Mouse (Mus musculus) intestine, postnatal 0 days (tissue): ENCODE measurements around the gene Tescl. TPM values are rescaled to one million over a fixed set of nuclear protein-coding genes. Genes with fewer than 3 reads are reported as not detected.

Experiments
- ATAC-seq: fragments of 200-750 bp; cut with Nextera tagmentation; 2 replicates; pipeline ENCODE4 v1.8.0; 2017; ENCODE audit warnings: mild to moderate bottlenecking, moderate TSS enrichment, moderate library complexity
- H3K27ac ChIP-seq: fragments of 300-500 bp; sonication (generic); 2 replicates; pipeline ENCODE4 v1.5.1; 2014; ENCODE audit warnings: mild to moderate bottlenecking, low read depth, low read length, moderate library complexity
- H3K27me3 ChIP-seq: fragments of 300-500 bp; sonication (generic); replicated peaks from 2 replicates; pipeline ENCODE4 v1.6.1; 2014; ENCODE audit warnings: low read length, mixed read lengths; ENCODE audit not compliant: control insufficient read depth, insufficient read depth
- H3K36me3 ChIP-seq: fragments of 300-500 bp; sonication (generic); 2 replicates; pipeline ENCODE4 v1.6.1; 2014; ENCODE audit warnings: mild to moderate bottlenecking, moderate library complexity; ENCODE audit not compliant: control insufficient read depth, insufficient read depth
- H3K4me1 ChIP-seq: fragments of 300-500 bp; sonication (generic); replicated peaks from 2 replicates; pipeline ENCODE4 v1.6.1; 2014; ENCODE audit warnings: antibody characterized with exemption, low read length, mixed read lengths; ENCODE audit not compliant: control insufficient read depth, insufficient read depth
- H3K4me2 ChIP-seq: fragments of 300-500 bp; sonication (generic); replicated peaks from 2 replicates; pipeline ENCODE4 v1.6.1; 2014; ENCODE audit warnings: low read depth, mild to moderate bottlenecking, moderate library complexity
- H3K4me3 ChIP-seq: fragments of 300-500 bp; sonication (generic); 2 replicates; pipeline ENCODE4 v1.5.1; 2014; ENCODE audit warnings: low read depth, low read length
- H3K9ac ChIP-seq: fragments of 300-500 bp; sonication (generic); 2 replicates; pipeline ENCODE4 v1.6.1; 2014; ENCODE audit warnings: mild to moderate bottlenecking, low read depth, low read length
- H3K9me3 ChIP-seq: fragments of 300-500 bp; sonication (generic); 2 replicates; pipeline ENCODE4 v1.6.1; 2016; ENCODE audit warnings: mixed run types; ENCODE audit not compliant: control insufficient read depth
- CTCF ChIP-seq: sonication (generic); IDR thresholded peaks from 2 replicates; pipeline ENCODE4 v1.5.1; 2016; ENCODE audit warnings: low read depth, mild to moderate bottlenecking, control low read depth, antibody characterized with exemption, moderate library complexity
- WGBS: fragments of 180-500 bp; shearing (Covaris S2); extraction: QIAGEN DNeasy Blood & Tissue Kit; methylation state at CpG from one replicate; pipeline ENCODE4 v1.1.7; 2014; 5-methylcytosine and 5-hydroxymethylcytosine counted together
- polyA plus RNA-seq: library from polyadenylated mRNA; unstranded; fragments of >200 nt; fragmentation: Nextera tagmentation; extraction: Ambion mirVana; gene quantifications from 2 replicates; pipeline ENCODE4 v1.2.1, GENCODE M21; 2015

Gene Tescl
- polyA plus RNA-seq: 0.18 TPM in 1 of 2 replicates, not detected in the other

- no peak within 1 kb of the TSS for H3K4me3 ChIP-seq
- 41% methylated on average over 49 of the region's 49 CpGs for WGBS
- H3K36me3 ChIP-seq: no peaks in the 10 kb centered on the region
Observed at GRCm38 (mm10) chr7:24333304-24333986, at the start of gene Tescl. Tescl (minus strand) TSS chr7:24333936.

DNA sequence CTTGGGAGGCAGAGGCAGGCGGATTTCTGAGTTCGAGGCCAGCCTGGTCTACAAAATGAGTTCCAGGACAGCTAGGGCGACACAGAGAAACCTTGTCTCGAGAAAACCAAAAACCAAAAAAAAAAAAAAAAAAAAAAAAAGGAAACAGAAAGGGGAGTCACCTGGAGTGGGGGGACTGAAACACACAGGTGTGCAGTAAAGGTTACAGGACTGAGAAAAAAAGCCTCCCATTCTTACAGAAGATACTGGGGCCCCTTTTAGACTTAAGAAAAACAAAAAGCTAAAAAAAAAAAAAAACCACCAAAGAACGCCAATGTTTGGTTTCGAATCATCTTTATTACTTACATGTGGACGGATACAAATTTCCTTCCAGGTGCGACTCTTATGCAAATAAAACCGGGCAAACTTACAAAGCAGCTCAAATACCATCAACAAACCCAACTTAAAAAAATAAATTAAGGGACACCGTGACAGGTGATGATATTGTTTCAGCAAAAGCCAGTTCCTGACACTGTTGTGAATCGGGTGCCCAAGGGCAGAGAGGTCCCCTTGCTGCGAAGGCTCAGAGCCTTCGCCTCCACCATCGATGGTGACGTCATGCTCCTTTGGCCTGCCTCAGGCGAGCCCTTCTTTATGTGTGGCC, 49.1 kb upstream of the Tescl start:
- whole genome bisulfite sequencing: 66% methylated on average over 16 of the region's 16 CpGs
- no peak for TF ChIP-seq CTCF
- Histone ChIP-seq H3K9me3 (no peaks in the 10 kb centered on the region), H3K27me3 (no peaks in the 10 kb centered on the region), H3K27ac (no peak overlapping the region), H3K4me2 (no peak overlapping the region), H3K4me3 (no peak overlapping the region), H3K4me1 (no peaks in the 10 kb centered on the region), H3K9ac (no peak overlapping the region), H3K36me3 (no peaks in the 10 kb centered on the region)
- ATAC-seq: no peak

More at GRCm38 (mm10) chr7:24333304-24333986, at the start of gene Tescl:
- H3K27ac ChIP-seq: no peak within 1 kb of the TSS
- TF ChIP-seq CTCF: no peak
- peaks cover 27% of the 10 kb centered on the region; the same call in 1 of the 2 replicates for H3K27me3 ChIP-seq
- H3K4me1 ChIP-seq: no peaks in the 10 kb centered on the region
- no peak for ATAC-seq
- H3K4me2 ChIP-seq: no peak within 1 kb of the TSS
- no peak within 1 kb of the TSS for H3K9ac ChIP-seq
- no peaks in the 10 kb centered on the region for H3K9me3 ChIP-seq

- Histone ChIP-seq H3K4me3 (no peak overlapping the region), H3K27ac (no peak overlapping the region), H3K36me3 (no peaks in the 10 kb centered on the region), H3K4me2 (no peak overlapping the region), H3K27me3 (0 out of 2 replicates have a peak, but pooled peaks cover 5% of the 10 kb centered on the region), H3K9me3 (no peaks in the 10 kb centered on the region), H3K4me1 (0 out of 2 replicates have a peak, but pooled peaks cover 4% of the 10 kb centered on the region), H3K9ac (no peak overlapping the region)
- no peak for ATAC-seq
- 55% methylated on average over 2 of the region's 2 CpGs for WGBS
- no peak for TF ChIP-seq CTCF
Observed at GRCm38 (mm10) chr7:24380370-24380769, 46.6 kb upstream of the Tescl start.

- H3K9ac ChIP-seq: no peak overlapping the region
- ATAC-seq: no peak
- H3K27me3 ChIP-seq: 0 out of 2 replicates have a peak, but pooled peaks cover 5% of the 10 kb centered on the region
- 66% methylated on average over 7 of the region's 7 CpGs for WGBS
- no peak overlapping the region for H3K27ac ChIP-seq
- H3K4me1 ChIP-seq: 0 out of 2 replicates have a peak, but pooled peaks cover 4% of the 10 kb centered on the region
- no peaks in the 10 kb centered on the region for H3K9me3 ChIP-seq
- no peaks in the 10 kb centered on the region for H3K36me3 ChIP-seq
- H3K4me3 ChIP-seq: no peak overlapping the region
- H3K4me2 ChIP-seq: no peak overlapping the region
- TF ChIP-seq CTCF: no peak
Observed at GRCm38 (mm10) chr7:24379934-24380333, 46.2 kb upstream of the Tescl start.

- ATAC-seq: no peak
- 0 out of 2 replicates have a peak, but pooled peaks cover 4% of the 10 kb centered on the region for H3K4me1 ChIP-seq
- TF ChIP-seq CTCF: no peak
- no peaks in the 10 kb centered on the region for H3K9me3 ChIP-seq
- no peak overlapping the region for H3K9ac ChIP-seq
- no peak overlapping the region for H3K27ac ChIP-seq
- H3K4me2 ChIP-seq: no peak overlapping the region
- 0 out of 2 replicates have a peak, but pooled peaks cover 5% of the 10 kb centered on the region for H3K27me3 ChIP-seq
- no peaks in the 10 kb centered on the region for H3K36me3 ChIP-seq
- WGBS: 77% methylated on average over 10 of the region's 10 CpGs
- H3K4me3 ChIP-seq: no peak overlapping the region
Observed at GRCm38 (mm10) chr7:24378049-24378701, 44.4 kb upstream of the Tescl start.
